Mouse (Mus musculus): ENCODE measurements around the gene Duxbl3.

- TF ChIP-seq CTCF (IDR thresholded peaks at IDR 0.05; ENCODE audit: insufficient read depth, low read length), result no peak
- no peak for TF ChIP-seq POLR2A (IDR thresholded peaks at IDR 0.05; ENCODE audit: borderline replicate concordance, extremely low read depth, low read depth, low read length)
Measured at GRCm38 (mm10) chr14:26297055-26297454, 39.3 kb downstream of the Duxbl3 start.
